Mouse (Mus musculus): Measurements from ENCODE around the gene Vstm2l. TPM values are rescaled to one million over a fixed set of nuclear protein-coding genes. Genes with fewer than 3 reads are reported as not detected.

Vstm2l gene
- 0.20 and 0.30 TPM in 2 replicates for polyA plus RNA-seq (2016; fragmentation: Nextera tagmentation; extraction: Ambion mirVana)

- 3% methylated on average over 62 of the region's 62 CpGs for WGBS
- Histone ChIP-seq H3K27ac (no peak within 1 kb of the TSS), H3K4me3 (replicated peaks) (peak within 1 kb of the TSS; percentile 40), H3K4me2 (peak within 1 kb of the TSS; percentile 57), H3K36me3 (no peaks in the 10 kb centered on the region), H3K4me1 (replicated peaks) (peaks cover 8% of the 10 kb centered on the region), H3K9me3 (no peaks in the 10 kb centered on the region), H3K27me3 (peaks cover 67% of the 10 kb centered on the region), H3K9ac (replicated peaks) (no peak within 1 kb of the TSS)
- ATAC-seq (ENCODE audit: insufficient number of reproducible peaks, insufficient read depth, low FRiP score, low TSS enrichment, low read depth), result no peak
Observed at GRCm38 (mm10) chr2:157914105-157914764, at the start of gene Vstm2l. TSS of gene Vstm2l (plus strand) at chr2:157914653.

GRCm38 (mm10) chr2:157867126-157867525 lies 47.3 kb upstream of the Vstm2l start:
- no peaks in the 10 kb centered on the region for H3K27me3 ChIP-seq
- no peak overlapping the region for H3K27ac ChIP-seq
- H3K4me1 ChIP-seq (replicated peaks), result peaks cover 13% of the 10 kb centered on the region
- no peak for ATAC-seq (ENCODE audit: insufficient number of reproducible peaks, insufficient read depth, low FRiP score, low TSS enrichment, low read depth)
- 87% methylated on average over 3 of the region's 3 CpGs for WGBS
- no peak overlapping the region for H3K4me2 ChIP-seq
- H3K9ac ChIP-seq (replicated peaks), result no peak overlapping the region
- no peak overlapping the region for H3K4me3 ChIP-seq (replicated peaks)
- H3K9me3 ChIP-seq, result no peaks in the 10 kb centered on the region
- peaks cover 5% of the 10 kb centered on the region for H3K36me3 ChIP-seq

GRCm38 (mm10) chr2:157870247-157870646 lies 44.2 kb upstream of the Vstm2l start:
- Histone ChIP-seq H3K4me3 (replicated peaks) (no peak overlapping the region), H3K27ac (no peak overlapping the region), H3K36me3 (peaks cover 16% of the 10 kb centered on the region), H3K4me1 (replicated peaks) (peaks cover 18% of the 10 kb centered on the region), H3K27me3 (no peaks in the 10 kb centered on the region), H3K9ac (replicated peaks) (no peak overlapping the region), H3K9me3 (no peaks in the 10 kb centered on the region), H3K4me2 (no peak overlapping the region)
- WGBS, result 77% methylated on average over 6 of the region's 6 CpGs
- no peak for ATAC-seq (ENCODE audit: insufficient number of reproducible peaks, insufficient read depth, low FRiP score, low TSS enrichment, low read depth)

GRCm38 (mm10) chr2:157873223-157873622 lies 41.2 kb upstream of the Vstm2l start:
- no peak overlapping the region for H3K9ac ChIP-seq (replicated peaks)
- 83% methylated on average over 6 of the region's 6 CpGs for WGBS
- H3K27ac ChIP-seq, result no peak overlapping the region
- ATAC-seq (ENCODE audit: insufficient number of reproducible peaks, insufficient read depth, low FRiP score, low TSS enrichment, low read depth), result no peak
- no peaks in the 10 kb centered on the region for H3K9me3 ChIP-seq
- no peak overlapping the region for H3K4me2 ChIP-seq
- H3K4me3 ChIP-seq (replicated peaks), result no peak overlapping the region
- H3K36me3 ChIP-seq, result peaks cover 23% of the 10 kb centered on the region
- H3K27me3 ChIP-seq, result no peaks in the 10 kb centered on the region
- H3K4me1 ChIP-seq (replicated peaks), result peaks cover 17% of the 10 kb centered on the region

- Histone ChIP-seq H3K9me3 (no peaks in the 10 kb centered on the region), H3K27me3 (no peaks in the 10 kb centered on the region), H3K4me1 (replicated peaks) (peaks cover 17% of the 10 kb centered on the region), H3K9ac (replicated peaks) (no peak overlapping the region), H3K4me3 (replicated peaks) (no peak overlapping the region), H3K27ac (no peak overlapping the region), H3K4me2 (no peak overlapping the region), H3K36me3 (peaks cover 23% of the 10 kb centered on the region)
- 72% methylated on average over 1 of the region's 1 CpGs for whole genome bisulfite sequencing
- no peak for ATAC-seq (ENCODE audit: insufficient number of reproducible peaks, insufficient read depth, low FRiP score, low TSS enrichment, low read depth)
Observed at GRCm38 (mm10) chr2:157873691-157874090, 40.8 kb upstream of the Vstm2l start.

- Histone ChIP-seq H3K36me3 (peaks cover 23% of the 10 kb centered on the region), H3K27me3 (no peaks in the 10 kb centered on the region), H3K27ac (no peak overlapping the region; the same call in 1 of the 2 replicates), H3K9me3 (no peaks in the 10 kb centered on the region), H3K4me1 (replicated peaks) (peaks cover 17% of the 10 kb centered on the region), H3K4me3 (replicated peaks) (no peak overlapping the region), H3K4me2 (no peak overlapping the region), H3K9ac (replicated peaks) (no peak overlapping the region)
- WGBS, result 68% methylated on average over 8 of the region's 8 CpGs
- no peak for ATAC-seq (ENCODE audit: insufficient number of reproducible peaks, insufficient read depth, low FRiP score, low TSS enrichment, low read depth)
Observed at GRCm38 (mm10) chr2:157875111-157875510, 39.3 kb upstream of the Vstm2l start.

GRCm38 (mm10) chr2:157877394-157877793 lies 37.1 kb upstream of the Vstm2l start:
- WGBS, result 90% methylated on average over 3 of the region's 3 CpGs
- Histone ChIP-seq H3K4me1 (replicated peaks) (peaks cover 30% of the 10 kb centered on the region), H3K27ac (no peak overlapping the region), H3K9me3 (no peaks in the 10 kb centered on the region), H3K4me3 (replicated peaks) (no peak overlapping the region), H3K36me3 (peaks cover 16% of the 10 kb centered on the region; the same call in 1 of the 2 replicates), H3K27me3 (no peaks in the 10 kb centered on the region), H3K4me2 (no peak overlapping the region), H3K9ac (replicated peaks) (no peak overlapping the region)
- no peak for ATAC-seq (ENCODE audit: insufficient number of reproducible peaks, insufficient read depth, low FRiP score, low TSS enrichment, low read depth)

- H3K9me3 ChIP-seq, result no peaks in the 10 kb centered on the region
- no peak overlapping the region for H3K27ac ChIP-seq
- no peak overlapping the region for H3K9ac ChIP-seq (replicated peaks)
- 64% methylated on average over 5 of the region's 5 CpGs for WGBS
- H3K4me2 ChIP-seq, result no peak overlapping the region
- ATAC-seq (ENCODE audit: insufficient number of reproducible peaks, insufficient read depth, low FRiP score, low TSS enrichment, low read depth), result no peak
- no peak overlapping the region for H3K4me3 ChIP-seq (replicated peaks)
- peaks cover 30% of the 10 kb centered on the region for H3K4me1 ChIP-seq (replicated peaks)
- H3K36me3 ChIP-seq, result peaks cover 10% of the 10 kb centered on the region; the same call in 1 of the 2 replicates
- no peaks in the 10 kb centered on the region for H3K27me3 ChIP-seq
Observed at GRCm38 (mm10) chr2:157877967-157878366, 36.5 kb upstream of the Vstm2l start.

- Histone ChIP-seq H3K9me3 (no peaks in the 10 kb centered on the region), H3K27me3 (no peaks in the 10 kb centered on the region), H3K36me3 (peaks cover 22% of the 10 kb centered on the region), H3K9ac (replicated peaks) (0 out of 2 replicates have a peak overlapping the region, but pooled peaks have one; percentile 27), H3K27ac (no peak overlapping the region), H3K4me3 (replicated peaks) (no peak overlapping the region), H3K4me2 (no peak overlapping the region), H3K4me1 (replicated peaks) (peaks cover 13% of the 10 kb centered on the region)
- no peak for ATAC-seq (ENCODE audit: insufficient number of reproducible peaks, insufficient read depth, low FRiP score, low TSS enrichment, low read depth)
- 17% methylated on average over 11 of the region's 11 CpGs for WGBS
Observed at GRCm38 (mm10) chr2:157881939-157882338, 32.5 kb upstream of the Vstm2l start.

GRCm38 (mm10) chr2:157887275-157888025 lies 27.0 kb upstream of the Vstm2l start:
- Histone ChIP-seq H3K9ac (replicated peaks) (no peak overlapping the region), H3K4me3 (replicated peaks) (no peak overlapping the region), H3K27ac (no peak overlapping the region), H3K36me3 (peaks cover 38% of the 10 kb centered on the region), H3K4me1 (replicated peaks) (peaks cover 26% of the 10 kb centered on the region), H3K27me3 (no peaks in the 10 kb centered on the region), H3K9me3 (no peaks in the 10 kb centered on the region), H3K4me2 (no peak overlapping the region)
- WGBS, result 21% methylated on average over 10 of the region's 10 CpGs
- no peak for ATAC-seq (ENCODE audit: insufficient number of reproducible peaks, insufficient read depth, low FRiP score, low TSS enrichment, low read depth)

- no peak overlapping the region for H3K4me2 ChIP-seq
- peaks cover 18% of the 10 kb centered on the region for H3K36me3 ChIP-seq
- no peak for ATAC-seq (ENCODE audit: insufficient number of reproducible peaks, insufficient read depth, low FRiP score, low TSS enrichment, low read depth)
- peaks cover 36% of the 10 kb centered on the region for H3K4me1 ChIP-seq (replicated peaks)
- H3K4me3 ChIP-seq (replicated peaks), result no peak overlapping the region
- 82% methylated on average over 6 of the region's 6 CpGs for WGBS
- no peaks in the 10 kb centered on the region for H3K27me3 ChIP-seq
- H3K9me3 ChIP-seq, result no peaks in the 10 kb centered on the region
- no peak overlapping the region for H3K27ac ChIP-seq
- H3K9ac ChIP-seq (replicated peaks), result no peak overlapping the region
Observed at GRCm38 (mm10) chr2:157891166-157891565, 23.3 kb upstream of the Vstm2l start.
